Mouse (Mus musculus) bone marrow, adult 2 months (tissue): Measurements from ENCODE around the gene Proser2.

Experiments
- CTCF ChIP-seq: fragments of 200-500 bp; IDR thresholded peaks from 2 replicates; pipeline ENCODE4 v1.5.1; 2011; ENCODE audit warnings: low read length, control low read depth; ENCODE audit not compliant: control insufficient read depth, insufficient read depth
- POLR2A ChIP-seq: fragments of 200-500 bp; IDR thresholded peaks from 2 replicates; pipeline ENCODE4 v1.6.1; 2011; ENCODE audit warnings: low read depth, mild to moderate bottlenecking, control low read depth, low read length, borderline replicate concordance; ENCODE audit not compliant: control insufficient read depth

GRCm38 (mm10) chr2:6072685-6073260 is 57.2 kb downstream of the Proser2 start:
- TF ChIP-seq POLR2A = no peak
- TF ChIP-seq CTCF = no peak
